Mouse (Mus musculus) adrenal gland, adult 2 months (tissue): ENCODE measurements around the gene Icosl. TPM values are rescaled to one million over a fixed set of nuclear protein-coding genes. Genes with fewer than 3 reads are reported as not detected.
"Not testable (repeated sequence)": the region's sequence is repeated elsewhere in the genome, so short reads cannot be mapped to it uniquely, and the experiment has no call there.

Experiments used
- DNase-seq: peaks from one replicate; pipeline ENCODE4 v3.0.0; 2021
- polyA plus RNA-seq: library from polyadenylated mRNA; depleted of rRNA; stranded (reverse); fragments of >200 nt; gene quantifications from 2 replicates; pipeline ENCODE4 v1.2.3, GENCODE M21; 2012
- total RNA-seq, 2 experiments: library from RNA; stranded (reverse); gene quantifications; 2 replicates each; pipeline ENCODE4 v1.2.3; 2021

Gene Icosl
- total and polyA plus RNA-seq, 3 experiments, result 14.9 to 32.0 (median 16.4) TPM

DNA sequence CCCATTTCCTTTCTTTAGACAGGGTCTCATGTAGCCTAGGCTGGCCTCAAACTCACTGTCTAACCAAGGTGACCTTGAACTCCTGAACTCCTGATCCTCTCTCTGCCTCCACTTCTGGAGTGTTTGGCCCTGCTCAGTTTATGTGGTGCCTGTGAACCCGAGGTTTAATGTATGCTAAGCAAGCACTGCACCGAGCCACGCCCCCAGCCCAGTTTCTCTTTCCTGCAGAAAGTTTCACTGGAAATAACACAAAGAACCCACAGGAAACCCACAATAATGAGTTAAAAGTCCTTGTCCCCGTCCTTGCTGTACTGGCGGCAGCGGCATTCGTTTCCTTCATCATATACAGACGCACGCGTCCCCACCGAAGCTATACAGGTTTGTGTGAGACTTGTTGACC lies 5.9 kb downstream of the Icosl start:
- no peak for DNase-seq

DNA sequence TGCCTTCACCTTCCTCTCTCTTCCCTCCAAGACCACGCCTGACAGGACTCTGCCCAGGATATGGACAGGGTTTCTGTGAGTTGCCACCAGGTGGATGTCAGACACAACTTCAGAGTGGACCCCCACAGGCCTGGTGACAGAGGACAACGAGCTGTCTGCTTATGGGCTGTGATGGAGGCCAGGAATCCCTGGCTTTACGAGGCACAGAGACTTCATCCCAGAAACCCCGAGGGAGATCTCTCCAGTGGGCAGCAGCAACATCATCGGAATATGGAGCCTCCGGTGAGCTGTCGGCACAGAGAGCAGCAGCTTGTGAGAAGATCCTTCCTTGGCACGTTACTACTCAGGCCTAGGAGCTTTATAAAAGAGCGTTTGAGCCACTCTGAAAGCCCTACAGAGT lies 8.8 kb downstream of the Icosl start:
- DNase-seq, result no peak

DNA sequence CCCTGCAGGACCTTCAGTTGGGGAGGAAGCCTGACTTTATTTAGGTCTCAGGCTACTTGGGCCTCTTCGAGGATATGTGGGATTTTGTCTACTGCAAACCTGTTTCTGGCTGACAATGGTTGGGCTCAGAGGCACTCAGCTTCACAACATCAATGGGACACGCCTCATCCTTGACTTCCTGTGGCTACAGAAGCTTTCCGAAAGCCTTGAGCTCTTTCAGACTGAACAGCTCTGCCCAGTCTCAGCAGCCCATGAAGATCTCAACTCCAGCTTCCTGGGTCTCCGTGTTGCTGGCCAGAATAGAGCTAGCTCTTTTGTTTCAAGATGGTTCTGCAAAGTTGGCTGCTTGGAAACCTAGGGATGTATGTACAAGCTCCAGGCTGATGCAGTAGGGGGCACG lies 9.2 kb downstream of the Icosl start:
- no peak for DNase-seq

DNA sequence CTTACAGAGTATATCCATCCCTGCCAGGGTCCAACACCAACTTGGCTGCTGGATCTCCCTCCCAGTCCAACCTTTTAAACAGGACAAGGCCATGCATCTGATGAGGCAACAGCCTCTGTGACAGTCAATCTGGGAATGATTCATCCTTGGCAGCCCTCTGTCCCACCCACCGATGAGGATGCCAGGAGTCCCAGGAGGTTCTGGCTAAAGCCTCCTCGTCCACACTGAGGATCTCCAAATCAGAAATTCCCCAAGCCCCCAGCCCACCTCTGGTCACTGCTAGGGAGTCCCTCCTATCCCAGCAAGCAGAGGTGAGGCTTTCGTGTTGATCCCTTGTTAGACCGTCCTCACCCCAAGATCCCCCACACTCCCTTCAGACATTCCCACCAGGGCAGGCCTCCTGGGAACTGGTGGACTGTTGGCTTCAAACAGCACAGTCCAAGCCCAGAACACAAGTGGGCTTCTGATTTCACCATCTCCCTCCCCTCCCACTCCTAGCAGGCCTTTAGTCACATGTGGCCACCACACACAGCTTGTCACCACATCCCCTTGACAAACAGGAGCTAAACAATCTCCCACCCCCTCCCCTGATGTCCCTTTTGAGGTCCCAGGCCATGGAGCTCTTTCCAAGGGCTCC lies 11.0 kb downstream of the Icosl start:
- DNase-seq, result peak; percentile 90

DNA sequence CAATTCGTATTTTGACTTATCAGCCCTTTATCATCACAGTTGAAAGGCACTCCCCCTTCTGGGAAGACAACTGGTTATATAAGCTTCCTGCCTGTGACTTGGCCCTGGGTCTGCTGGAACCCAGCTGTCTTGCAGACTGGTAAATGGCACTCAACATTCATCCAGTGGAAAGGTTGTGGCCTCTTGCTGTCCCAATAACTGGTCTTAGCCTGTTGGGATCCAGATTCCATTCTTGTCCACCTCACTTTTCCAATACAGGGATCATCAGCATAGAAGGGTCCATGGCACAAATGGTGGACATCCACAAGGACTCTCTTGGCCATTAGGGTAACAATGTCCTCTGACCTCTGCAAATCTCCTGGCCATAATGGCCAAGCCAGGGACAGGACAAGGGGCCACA lies 15.0 kb downstream of the Icosl start:
- no peak for DNase-seq

DNA sequence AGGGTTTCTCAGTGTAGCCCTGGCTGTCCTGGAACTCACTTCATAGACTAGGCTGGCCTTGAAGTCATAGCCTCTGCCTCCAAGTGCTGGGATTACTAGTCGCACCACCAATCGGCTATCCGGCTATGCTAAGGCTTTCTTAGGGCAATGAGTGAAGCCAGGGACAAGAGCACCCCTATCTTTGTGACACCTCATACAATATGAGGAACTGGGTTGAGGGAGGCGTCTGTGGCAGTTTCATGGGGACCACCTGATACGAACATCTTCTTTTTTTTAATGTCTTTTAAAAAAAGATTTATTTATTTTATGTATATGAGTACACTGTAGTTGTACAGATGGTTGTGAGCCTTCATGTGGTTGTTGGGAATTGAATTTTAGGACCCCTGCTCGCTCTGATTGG lies 16.6 kb downstream of the Icosl start:
- DNase-seq, result no peak

DNA sequence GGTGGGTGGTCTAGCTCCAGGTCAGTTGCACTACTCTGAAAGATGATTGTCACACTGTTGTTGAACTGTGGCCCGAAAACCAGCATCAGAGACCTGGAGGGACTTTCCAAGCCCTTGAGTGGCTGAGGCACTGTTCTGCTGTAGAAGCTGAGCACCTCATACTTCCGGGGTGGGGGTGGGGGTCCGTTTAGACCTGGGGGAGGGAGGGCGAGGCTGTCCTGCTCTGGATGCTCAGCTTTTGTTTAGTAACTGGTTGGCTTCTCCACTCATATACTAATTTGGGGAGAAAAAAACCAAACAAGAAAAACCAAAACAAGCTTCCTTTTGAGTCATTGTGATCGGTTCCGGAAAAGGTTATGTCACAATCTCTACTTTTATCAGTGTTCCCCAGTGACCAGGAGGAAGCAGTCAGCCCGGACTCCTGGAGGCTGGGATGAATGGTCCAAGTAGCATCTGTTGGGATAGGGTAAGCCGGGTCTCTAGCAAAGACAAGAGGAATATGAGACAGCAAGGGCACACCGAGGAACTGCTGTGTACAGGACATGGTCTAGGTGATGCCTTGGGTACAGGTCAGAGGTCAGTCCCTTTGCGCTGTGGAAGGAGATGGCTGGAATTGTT lies 17.5 kb downstream of the Icosl start:
- DNase-seq, result no peak

DNA sequence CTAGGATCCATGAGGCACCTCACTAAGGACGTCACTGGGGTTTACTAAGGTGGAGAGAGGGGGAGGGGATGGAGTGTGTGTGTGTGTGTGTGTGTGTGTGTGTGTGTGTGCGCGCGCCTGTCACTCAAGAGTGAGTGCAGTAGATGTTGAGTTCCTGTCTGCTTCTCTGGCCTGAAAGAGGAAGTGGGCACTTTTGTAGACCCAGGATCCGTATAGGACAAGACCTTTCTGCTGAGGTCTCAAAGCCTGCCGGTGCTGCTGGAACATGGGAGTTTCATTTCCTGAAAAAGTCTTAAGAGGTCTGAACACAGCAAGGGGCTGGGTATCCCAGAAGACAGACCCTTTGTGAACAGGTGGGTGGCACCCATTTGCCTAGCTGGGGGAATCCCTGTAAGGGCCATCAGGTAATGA lies 18.0 kb downstream of the Icosl start:
- no peak for DNase-seq

DNA sequence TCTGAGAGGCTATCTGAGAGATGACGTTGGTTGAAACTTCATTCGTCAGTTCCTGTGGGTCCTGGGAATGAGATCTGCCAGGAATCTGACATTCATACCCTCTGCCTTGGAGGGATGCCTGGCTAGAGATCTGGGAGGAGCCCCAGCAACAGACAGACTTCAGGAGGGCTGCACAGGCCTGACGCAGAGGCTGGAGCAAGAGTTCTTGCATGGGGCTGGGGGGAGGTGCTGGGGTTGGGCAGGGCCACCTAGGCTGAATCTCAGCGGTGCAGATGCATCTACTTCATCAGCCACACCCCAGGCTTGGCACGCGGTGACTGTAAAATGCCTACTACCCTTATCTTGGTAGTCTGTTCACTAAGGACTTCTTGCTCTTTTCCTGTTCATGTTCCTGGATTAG lies 21.1 kb downstream of the Icosl start:
- DNase-seq, result no peak

DNA sequence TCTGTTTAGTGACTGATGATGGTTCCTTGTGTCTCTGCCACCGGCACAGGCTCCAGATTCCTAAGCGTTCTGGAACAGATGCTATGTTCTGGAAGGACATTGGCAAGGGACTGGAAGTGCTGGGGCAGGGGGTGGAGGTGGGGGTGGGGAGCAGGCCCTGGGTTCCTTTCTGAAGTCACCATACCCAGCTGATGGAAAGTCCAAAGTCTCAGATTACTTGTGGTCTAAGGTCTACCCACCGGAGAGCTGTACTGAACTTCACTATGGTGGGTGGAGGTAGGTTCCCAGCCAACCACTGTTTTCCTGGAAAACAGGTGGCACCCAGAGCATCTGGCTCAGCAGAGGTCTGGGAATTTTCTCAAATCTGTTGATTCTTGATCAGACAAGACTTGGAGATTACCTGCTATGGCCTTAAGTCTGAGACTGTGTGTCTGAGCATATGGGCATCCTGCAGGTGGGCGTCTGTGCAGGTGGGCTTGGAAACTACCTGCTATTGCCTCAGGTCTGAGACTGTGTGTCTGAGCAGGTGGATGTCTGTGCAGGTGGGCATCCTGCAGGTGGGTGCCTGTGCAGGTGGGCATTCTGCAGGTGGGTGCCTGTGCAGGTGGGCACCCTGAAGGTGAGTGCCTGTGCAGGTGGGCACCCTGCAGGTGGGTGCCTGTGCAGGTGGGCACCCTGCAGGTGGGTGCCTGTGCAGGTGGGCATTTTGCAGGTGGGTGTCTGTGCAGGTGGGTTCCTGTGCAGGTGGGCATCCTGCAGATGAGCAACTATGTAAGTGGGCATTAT lies 21.8 kb downstream of the Icosl start:
- DNase-seq, result no peak

DNA sequence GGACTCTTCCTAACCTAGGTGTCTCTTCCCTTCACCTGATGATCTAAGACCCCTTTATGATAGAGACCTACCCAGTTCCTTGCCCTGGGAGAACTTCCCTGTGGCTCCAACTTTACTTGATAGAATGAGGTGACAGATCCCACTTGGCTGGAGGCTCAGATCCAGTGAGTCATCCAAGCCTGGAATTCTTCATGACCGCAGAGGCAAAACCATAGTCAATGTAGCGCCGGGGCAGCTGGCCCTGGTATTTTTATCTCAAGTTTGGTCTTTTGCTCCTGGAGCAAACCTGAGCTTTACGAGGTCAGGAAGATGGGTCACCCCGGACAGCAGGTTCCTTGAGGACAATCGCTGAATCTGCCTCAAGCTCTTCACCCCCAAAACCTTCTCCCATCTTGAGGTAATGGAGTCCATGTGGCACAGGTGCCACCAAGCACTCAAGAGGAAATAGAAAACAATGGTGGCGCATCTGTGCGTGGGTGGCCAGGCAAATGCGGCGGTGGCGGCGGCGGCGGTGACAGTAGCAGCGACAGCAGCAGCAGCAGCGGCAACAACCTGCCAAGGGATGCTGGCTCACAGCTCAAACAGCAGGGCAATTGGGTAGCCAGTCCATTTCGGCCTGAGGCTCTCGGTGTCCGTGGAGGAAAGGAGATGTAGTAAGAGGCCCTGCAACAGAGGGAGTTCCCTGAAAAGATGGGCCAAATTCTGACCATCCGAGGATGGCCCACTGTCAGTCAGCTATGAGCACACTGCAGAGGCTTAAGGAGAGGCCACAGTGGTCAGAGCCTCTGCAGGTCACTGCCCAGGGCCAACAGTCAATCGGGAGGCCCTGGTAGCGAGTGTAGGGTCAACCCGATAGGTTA lies 23.0 kb downstream of the Icosl start:
- DNase-seq, result peak; percentile 77

DNA sequence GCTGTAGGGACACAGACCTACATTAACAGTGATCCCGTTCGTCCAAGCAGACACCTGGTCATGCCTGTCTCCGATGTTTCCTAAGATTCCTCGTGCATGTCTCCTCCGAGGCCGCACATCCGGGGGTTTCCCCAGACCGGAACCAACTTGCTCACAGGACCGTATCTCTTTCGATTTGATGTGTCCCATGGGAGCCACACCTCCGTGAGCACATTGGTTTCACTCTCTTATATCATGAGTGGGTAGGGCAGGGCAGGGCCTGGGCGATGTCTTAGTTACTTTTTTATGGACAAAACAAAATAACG lies 23.6 kb downstream of the Icosl start:
- no peak for DNase-seq

DNA sequence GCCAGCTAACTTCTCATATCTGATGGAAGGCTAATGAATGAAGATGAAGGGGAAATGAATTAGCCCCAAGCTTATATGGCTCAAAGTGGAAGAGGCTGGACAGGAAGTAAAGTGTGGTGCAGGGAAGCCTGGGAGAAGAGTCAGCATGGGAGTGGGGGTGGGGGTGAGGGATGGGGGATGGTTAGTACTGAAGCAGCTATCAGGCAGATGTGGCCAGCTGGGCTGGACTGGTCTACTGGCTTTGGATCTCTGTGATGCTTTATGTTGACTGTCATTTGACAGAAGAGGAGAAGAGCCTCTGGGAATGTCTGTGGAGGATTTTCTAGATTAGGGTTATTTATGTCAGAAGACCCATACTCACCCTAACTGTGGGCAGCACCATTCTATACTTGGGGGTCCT lies 26.1 kb downstream of the Icosl start:
- no peak for DNase-seq

DNA sequence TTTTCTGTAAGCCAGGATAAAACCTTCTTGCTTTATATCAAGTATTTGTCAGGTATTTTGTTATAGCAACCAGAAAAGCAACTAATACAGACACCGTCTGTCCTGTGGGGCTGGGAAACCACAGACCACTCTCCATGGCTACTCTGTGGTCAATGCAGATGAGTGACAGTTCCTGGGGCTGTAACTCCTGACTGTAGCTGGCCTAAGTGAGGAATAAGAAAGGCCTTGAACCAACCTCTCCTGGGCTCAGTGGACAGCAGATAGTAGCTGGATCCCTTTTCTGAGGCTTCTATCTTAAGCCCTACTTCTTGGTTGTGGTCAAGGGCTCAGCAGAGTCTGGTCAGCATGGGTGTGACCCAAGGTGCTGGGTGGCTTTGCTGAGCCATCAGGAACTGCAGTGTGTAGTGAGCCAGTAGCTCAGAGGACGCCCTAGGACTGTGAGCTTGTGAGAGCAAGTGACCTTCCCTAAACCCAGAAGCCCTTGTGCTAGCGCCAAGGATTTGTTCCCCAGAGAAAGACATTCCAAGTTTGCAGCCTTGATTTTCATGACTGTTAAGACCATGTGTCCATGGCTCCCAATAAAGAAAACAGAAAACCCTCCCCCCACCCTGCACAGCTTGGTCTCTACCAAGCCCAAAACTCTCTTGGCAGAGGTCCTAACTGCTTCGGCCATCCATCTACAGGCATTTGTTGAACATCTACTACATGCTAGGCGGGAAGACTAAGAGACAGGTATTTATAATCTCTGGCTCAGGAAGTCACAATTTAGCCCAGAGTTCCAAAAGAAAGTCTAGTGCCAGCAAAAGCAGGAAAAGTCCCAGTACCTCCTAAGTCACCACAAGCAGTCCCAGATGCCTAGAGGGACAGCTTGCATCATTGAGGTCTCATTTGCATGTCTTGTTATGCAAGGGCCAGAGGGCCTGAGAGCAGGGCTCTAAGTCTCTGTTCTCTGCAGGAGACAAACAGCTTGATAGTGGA lies 27.1 kb downstream of the Icosl start:
- DNase-seq, result peak; percentile 78

DNA sequence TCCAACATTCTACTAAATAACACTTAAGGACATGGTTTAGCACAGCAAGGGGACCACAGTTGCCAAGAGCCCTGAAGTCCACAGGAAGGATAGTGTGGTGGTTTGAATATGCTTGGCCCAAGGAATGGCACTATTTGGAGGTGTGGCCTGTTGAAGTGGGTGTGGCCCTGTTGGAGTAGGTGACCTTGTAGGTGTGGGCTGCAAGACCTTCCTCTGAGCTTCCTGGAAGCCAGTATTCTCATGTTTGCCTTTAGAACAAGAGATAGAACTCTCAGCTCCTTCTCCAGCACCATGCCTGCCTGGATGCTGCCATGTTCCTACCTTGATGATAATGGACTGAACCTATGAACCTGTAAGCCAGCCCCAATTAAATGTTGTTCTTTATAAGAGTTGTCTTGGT lies 30.8 kb downstream of the Icosl start:
- not testable (repeated sequence) for DNase-seq

DNA sequence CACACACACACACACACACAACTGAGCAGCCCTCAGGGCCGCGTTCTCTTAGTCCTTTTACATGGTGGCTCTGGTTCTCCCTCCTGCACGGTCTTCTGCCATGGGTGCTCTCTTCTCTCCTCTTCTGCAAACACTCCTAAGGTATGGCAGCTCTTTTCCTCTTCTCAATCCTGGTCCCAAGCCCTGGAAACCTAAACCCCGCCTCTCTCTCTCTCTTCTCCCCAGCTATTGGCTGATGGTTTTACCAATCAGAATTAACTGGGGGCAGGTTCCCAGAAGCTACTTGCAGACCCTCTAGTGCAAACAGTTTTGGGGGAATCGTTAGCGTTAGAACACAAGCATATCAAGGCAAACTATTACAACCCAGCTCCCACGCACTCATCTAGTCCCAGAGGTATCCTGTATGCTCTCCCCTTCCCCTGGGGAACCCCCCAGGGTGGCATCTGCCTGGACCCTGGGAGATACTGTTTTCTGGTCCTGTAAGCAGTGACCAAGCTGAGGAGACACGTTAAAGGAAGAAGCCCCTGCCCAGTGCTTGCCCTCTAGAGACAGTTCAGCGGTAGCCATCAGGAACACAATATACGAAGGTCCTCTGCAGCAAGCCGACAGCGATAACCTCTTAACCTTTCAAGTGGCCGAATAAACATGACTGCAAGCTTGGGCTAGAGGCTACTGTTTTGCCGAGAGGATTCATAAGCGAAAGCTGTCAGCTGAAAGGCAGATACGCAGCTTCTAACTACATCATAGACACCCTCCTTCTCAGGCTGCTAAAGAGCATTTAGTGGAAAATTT lies 32.1 kb downstream of the Icosl start:
- DNase-seq, result no peak

DNA sequence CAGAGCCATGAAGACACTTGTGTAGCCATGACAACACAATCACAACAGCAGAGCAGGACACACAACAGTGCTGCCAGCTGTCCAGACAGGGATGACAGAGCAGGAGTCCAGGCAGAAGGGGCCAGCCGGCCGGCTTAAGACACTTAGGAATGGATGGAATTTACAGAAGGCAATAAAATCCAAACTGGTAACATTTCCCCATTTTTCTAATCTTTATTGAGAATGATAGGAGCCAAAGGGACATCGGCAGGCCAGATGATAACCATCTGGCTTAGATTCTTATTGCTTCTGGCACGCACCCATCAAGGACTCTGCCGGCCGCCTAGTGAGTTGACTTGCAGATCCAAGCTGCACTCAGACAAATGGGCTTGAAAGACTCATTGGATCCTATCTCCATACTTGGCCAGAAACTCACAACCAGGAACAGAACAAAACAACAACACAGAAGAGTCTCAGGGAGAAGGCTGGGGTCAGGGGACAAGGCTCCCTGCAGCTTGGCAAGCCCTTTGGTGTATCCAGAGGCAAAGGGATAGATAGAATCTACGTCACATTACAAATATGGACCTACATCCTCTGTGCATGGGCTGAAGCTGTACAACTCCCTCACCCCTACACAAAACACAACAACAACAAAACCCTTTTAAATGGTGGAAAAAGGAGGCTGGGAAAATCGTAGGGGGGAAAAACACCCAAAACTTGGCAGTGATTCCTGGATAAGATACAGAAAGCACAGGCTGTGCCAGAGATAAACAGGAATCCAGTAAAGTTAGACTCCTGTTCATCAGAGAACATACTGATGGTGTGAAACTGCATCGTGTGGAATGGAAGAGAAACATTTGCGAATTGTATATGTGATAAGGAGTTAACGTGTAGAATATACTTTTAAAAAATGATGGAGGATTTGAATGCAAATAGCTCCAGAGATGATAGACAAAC lies 35.7 kb downstream of the Icosl start:
- DNase-seq, result peak; percentile 63

DNA sequence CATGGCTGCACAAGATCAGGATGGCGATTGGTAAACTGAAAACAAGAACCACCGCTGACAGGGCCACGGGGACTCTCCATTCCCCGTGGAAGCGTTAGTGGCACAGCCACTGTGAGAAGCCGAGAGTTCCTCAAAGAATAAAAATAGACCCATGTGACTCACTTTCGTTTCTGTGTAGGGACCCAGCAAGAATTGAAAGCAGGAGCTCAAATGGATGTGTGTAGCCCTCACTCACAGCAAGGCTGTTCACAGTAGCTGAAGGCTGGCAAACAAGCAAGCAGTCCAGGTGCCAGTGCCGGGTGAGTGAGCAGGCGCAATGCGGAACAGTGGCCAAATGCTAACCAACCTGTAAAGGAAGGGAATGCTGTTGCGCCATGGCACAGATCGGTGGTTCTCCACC lies 36.4 kb downstream of the Icosl start:
- DNase-seq, result no peak

DNA sequence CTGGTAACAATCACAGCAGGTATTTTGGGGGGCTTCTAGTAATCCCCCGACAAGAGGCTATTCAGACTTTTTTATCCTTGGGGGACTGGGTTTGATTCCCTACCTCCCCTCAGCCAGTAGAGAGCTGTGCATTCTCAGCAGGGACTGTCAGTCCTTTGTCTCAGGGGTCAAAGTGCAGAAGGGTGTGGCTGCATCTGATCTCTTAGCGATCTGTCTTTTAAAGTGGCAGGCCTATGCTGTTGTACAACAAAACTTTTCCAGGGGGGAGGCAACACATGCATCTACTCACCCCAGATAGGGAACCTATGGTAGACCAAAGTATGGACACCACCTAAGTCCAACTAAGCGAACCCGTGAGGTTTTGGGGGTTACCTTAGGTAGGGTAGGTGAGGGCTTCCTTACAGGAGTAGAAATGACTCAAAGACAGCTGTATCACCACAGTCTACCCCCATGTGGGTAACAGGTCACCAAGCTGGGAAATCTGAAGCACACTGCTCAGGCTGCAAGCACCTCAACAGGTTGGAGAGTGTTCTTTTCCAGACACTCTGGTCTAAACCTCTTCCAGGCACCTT lies 45.5 kb downstream of the Icosl start:
- no peak for DNase-seq
